Mouse (Mus musculus) layer of hippocampus, adult 18-20 months (tissue): Measurements from ENCODE around the gene Chd3. TPM values are rescaled to one million over a fixed set of nuclear protein-coding genes. Genes with fewer than 3 reads are reported as not detected.
A peak's percentile ranks its signal among the peaks of the same experiment; 100 is the strongest.
"Not testable (repeated sequence)": the region's sequence is repeated elsewhere in the genome, so short reads cannot be mapped to it uniquely, and the experiment has no call there.

Source experiments
- DNase-seq, 2 experiments: peaks; one replicate each; pipeline ENCODE4 v3.0.0; 2022; ENCODE audit warnings: low spot score in 2 of 2
- total RNA-seq, 2 experiments: library from RNA; stranded (reverse); gene quantifications; 2 replicates each; pipeline ENCODE4 v1.2.3; 2021

The Chd3 gene
- total RNA-seq, 2 experiments from 2014 or later, result 531 to 556 TPM

GRCm38 (mm10) chr11:69406867-69407723, 37.9 kb upstream of the Chd3 start:
- DNase-seq, result no peak

- no peak for DNase-seq
Observed at GRCm38 (mm10) chr11:69406282-69406681, 37.1 kb upstream of the Chd3 start.

- no peak for DNase-seq
Observed at GRCm38 (mm10) chr11:69405397-69406200, 36.4 kb upstream of the Chd3 start.

DNA sequence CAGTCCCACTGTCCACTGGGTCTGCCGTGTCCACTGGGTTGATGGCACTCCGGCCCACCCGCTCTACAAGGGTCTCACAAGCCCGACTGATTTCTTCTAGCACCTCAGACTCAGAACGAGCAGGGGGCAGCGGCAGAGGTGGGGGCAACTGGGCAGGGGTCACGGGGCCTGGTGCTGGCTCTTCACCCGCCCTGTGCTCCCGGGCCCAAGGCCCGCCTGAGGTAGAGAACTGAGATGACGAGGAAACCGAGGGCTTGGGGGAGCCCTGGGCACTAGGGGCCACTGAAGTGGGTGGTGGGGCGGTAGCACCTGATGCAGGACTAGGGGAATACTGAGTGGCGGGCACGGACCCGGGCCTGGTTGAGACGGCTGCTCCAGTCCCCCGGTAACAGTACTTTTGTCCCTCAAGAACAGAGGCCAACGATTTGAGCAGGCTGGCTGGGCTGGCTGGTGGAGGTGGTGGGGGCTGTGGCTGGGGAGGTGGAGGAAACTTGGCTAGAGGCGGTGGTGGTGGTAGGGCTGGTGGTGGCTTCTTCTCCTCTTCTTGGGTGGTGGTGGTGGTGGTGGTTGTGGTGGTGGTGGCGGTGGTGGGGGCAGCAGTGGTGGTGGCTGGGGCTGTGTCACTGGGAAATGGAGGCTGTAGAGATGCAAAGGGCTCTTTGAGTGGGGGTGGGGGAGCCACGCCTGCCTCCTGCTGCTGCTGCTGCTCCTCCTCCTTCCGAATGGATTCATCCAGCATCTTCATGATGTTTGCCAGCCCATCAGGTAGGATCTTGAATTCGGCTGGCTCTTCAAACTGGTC, 35.6 kb upstream of the Chd3 start:
- DNase-seq, result no peak

DNA sequence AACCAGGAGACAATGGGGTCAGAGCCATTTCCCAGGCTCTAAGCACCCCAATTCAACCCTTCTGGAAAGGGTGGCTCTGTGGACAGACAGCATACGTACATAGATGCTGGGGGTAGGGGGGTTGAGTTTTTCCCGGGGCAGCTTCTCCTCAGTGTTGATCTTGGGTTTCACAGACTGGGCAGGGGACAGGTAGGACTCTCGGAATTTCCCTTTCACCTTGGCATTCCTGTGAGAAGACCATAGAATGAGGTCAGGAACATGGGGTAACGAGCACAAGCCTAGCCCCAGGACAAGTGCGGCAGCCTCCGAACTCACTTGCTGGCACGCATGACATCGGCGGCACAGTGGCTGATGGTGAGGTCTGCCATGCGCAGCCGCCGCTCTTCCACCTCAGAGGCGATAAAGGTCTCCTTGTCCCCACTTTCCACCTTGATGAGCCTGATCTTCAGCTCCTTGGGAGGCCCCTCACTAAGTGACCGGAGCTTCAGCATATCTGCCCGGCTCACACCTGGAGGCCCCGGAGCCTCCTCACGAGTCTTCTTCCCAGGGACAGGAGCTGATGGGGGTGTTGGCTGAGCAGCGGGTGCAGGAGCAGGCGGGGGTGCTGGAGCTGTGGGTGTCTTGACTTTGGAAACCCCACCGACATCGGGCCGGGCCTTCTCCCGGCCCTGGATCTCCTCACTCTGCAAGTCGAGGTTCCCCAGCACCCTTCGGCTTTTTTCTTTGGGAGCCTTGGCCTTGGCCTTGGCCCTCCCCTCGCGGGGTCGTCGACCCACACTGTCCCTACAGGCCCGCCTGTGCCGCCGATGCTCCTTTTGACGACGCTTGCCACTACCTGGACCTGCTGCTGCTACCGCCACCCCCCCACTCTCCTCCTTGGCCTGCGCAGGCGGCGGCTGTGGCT, 34.7 kb upstream of the Chd3 start:
- no peak for DNase-seq

DNA sequence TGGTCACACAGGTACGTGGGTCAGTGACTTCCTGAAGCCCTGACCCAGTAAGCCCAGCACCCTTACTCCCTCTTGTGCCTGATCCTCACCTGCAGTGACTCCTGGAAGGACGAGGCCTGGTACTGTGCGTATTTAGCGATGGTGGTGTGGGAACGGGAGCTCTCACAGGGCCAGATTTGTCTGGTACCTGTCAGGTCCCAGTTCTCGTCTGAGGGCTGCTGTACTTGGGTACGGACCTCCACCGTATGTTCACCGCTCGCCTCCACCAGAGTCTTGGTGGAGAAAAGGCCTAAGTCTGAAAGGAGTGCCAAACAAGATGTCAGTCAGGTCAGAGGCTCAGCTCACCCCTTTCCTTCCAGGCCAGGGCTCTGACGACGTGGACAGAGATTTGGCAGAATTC, 32.8 kb upstream of the Chd3 start:
- DNase-seq, result no peak

GRCm38 (mm10) chr11:69401210-69401637, 32.0 kb upstream of the Chd3 start:
- DNase-seq, result peak; percentile 84 to 94

- DNase-seq, result no peak
Observed at GRCm38 (mm10) chr11:69400083-69400850, 31.1 kb upstream of the Chd3 start.

GRCm38 (mm10) chr11:69399201-69400082, 30.2 kb upstream of the Chd3 start:
- DNase-seq, result no peak

DNA sequence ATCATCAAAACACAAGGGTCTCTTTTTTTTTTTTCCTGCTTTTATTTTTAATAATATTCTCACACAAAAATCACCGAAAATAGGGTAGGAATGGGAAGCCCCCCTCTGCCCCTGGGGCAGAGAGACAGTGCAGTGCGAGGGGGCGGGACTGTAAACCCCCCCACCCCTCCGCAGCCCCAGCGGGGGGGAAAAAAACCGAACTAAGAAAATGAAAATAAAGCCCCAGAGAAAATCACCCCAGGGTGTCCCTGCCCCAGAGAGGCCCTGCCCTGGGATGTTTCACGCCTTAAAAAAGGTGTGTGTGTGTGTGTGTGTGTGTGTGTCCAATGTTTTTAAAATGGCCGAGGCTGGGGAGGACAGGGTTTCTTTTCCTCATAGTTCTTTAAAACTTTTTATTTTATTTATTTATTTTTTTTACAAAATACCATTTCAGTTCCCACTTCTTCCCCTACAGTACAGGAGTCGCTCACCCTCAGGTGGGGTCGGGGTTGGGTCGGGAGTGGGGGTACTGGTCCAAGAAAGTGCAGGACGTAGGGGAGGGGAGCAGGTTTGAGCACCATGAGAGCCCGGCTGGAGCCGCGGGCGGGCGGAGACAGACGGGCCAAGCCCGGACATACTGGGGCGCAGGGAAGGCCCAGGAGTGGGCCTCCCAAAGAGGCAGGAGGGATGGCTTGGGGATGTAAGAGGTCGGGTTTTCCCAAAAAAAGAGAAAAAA, 29.4 kb upstream of the Chd3 start:
- no peak for DNase-seq

GRCm38 (mm10) chr11:69398059-69398458, 28.9 kb upstream of the Chd3 start, which contains the start of gene Tmem88:
Gene Tmem88 (minus strand): TSS chr11:69398234.
- DNase-seq, result no peak

GRCm38 (mm10) chr11:69397581-69398057, 28.4 kb upstream of the Chd3 start:
- DNase-seq, result no peak

DNA sequence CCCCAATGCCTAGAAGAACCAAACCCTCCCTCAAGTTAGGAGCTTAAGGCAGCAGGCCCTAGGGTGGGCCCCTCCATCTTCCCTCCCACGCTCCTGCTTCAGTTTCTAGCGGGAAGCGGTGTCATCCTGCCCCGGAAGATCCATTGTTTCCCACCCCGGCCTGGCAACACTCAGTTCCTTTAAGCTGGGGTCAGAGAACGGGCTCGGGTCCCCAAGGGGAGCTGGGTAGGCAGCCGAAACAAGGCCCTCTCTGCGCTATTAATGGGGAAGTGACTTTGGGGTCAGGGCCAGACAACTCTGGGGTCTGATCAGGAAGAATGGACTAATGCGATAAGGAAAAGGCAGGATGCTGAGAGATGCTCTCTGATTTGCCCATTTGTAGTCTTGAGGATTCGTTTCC, 27.6 kb upstream of the Chd3 start:
- no peak for DNase-seq

DNA sequence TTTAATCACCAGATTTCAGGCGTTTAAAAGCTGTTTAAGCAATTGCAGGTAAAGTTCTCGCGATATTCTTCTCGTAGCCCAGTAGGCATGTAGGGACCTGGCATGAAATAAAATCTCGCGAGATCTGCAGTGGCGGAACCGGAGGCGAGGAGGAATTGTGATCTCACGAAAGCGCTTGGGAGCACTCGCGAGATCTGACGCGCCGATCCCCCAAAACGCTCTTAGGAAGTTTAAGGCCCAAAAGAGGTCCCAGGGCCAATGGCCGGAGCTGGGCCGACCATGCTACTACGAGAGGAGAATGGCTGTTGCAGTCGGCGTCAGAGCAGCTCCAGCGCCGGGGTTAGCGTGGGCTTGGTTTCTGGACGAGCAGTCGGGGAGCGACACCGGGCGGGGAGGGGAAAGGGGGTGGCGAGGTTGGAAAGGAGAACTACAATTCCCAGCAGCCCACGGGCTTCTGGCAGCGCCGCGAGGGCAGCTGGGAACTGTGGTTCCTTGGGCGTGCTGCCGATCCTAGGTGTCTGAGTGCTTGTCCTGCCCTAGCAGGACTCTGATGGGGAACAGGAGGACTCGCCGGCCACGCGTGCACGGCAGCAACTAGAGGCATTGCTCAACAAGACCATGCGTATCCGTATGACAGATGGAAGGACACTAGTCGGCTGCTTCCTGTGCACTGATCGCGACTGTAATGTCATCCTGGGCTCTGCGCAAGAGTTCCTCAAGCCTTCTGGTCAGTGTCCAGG, 26.6 kb upstream of the Chd3 start:
- peak; percentile 97 to 98 for DNase-seq

GRCm38 (mm10) chr11:69395235-69395633, 26.0 kb upstream of the Chd3 start, which contains the start of the genes Naa38 and Cyb5d1:
Gene Naa38 (plus strand): TSS chr11:69395487.
Gene Cyb5d1 (minus strand): TSS chr11:69395631.
- peak; percentile 91 to 97 for DNase-seq

GRCm38 (mm10) chr11:69394591-69395167, 25.5 kb upstream of the Chd3 start:
- DNase-seq, result not testable (repeated sequence)
